Mouse (Mus musculus) small intestine, adult 2 months (tissue): ENCODE results near the gene Tigit. TPM values are rescaled to one million over a fixed set of nuclear protein-coding genes. Genes with fewer than 3 reads are reported as not detected.

Experiments
- H3K27ac ChIP-seq: fragments of 200-500 bp; 2 replicates; pipeline ENCODE4 v1.5.1; 2012; ENCODE audit warnings: low read depth, low read length, control low read depth, inconsistent platforms; ENCODE audit not compliant: insufficient read depth
- H3K27me3 ChIP-seq: fragments of 200-500 bp; 2 replicates; pipeline ENCODE4 v1.6.1; 2012; ENCODE audit warnings: mild to moderate bottlenecking, moderate library complexity, low read length, inconsistent platforms; ENCODE audit not compliant: control insufficient read depth, insufficient read depth
- H3K36me3 ChIP-seq: fragments of 200-500 bp; 2 replicates; pipeline ENCODE4 v1.6.1; 2012; ENCODE audit warnings: mild to moderate bottlenecking, low read length, control low read depth, inconsistent platforms; ENCODE audit not compliant: control insufficient read depth, insufficient read depth
- H3K4me1 ChIP-seq: fragments of 200-500 bp; 2 replicates; pipeline ENCODE4 v1.6.1; 2012; ENCODE audit warnings: low read length, inconsistent platforms, mixed read lengths; ENCODE audit not compliant: control insufficient read depth, insufficient read depth, insufficient read length
- H3K4me3 ChIP-seq: fragments of 200-500 bp; 2 replicates; pipeline ENCODE4 v1.5.1; 2012; ENCODE audit warnings: low read depth, mild to moderate bottlenecking, control low read depth, inconsistent platforms, low read length, moderate library complexity
- CTCF ChIP-seq: fragments of 200-500 bp; IDR thresholded peaks from 2 replicates; pipeline ENCODE4 v1.5.1; 2012; ENCODE audit warnings: low read depth, mild to moderate bottlenecking, control low read depth, inconsistent platforms, low read length, moderate library complexity, mixed read lengths; ENCODE audit not compliant: insufficient replicate concordance, insufficient read length; ENCODE audit errors: extremely low read depth
- POLR2A ChIP-seq: fragments of 200-500 bp; IDR thresholded peaks from 2 replicates; pipeline ENCODE4 v1.6.1; 2012; ENCODE audit warnings: low read depth, mild to moderate bottlenecking, control low read depth, inconsistent platforms, low read length, moderate library complexity
- WGBS: fragments of 180-500 bp; shearing (Covaris S2); methylation state at CpG from one replicate; pipeline ENCODE4 v1.1.7; 2018; 5-methylcytosine and 5-hydroxymethylcytosine counted together
- polyA plus RNA-seq: library from polyadenylated mRNA; depleted of rRNA; stranded (reverse); fragments of >200 nt; gene quantifications from 2 replicates; pipeline ENCODE4 v1.2.3, GENCODE M21; 2012; rRNA removed

Tigit gene
- polyA plus RNA-seq, 1 experiment: 8.6 TPM

DNA sequence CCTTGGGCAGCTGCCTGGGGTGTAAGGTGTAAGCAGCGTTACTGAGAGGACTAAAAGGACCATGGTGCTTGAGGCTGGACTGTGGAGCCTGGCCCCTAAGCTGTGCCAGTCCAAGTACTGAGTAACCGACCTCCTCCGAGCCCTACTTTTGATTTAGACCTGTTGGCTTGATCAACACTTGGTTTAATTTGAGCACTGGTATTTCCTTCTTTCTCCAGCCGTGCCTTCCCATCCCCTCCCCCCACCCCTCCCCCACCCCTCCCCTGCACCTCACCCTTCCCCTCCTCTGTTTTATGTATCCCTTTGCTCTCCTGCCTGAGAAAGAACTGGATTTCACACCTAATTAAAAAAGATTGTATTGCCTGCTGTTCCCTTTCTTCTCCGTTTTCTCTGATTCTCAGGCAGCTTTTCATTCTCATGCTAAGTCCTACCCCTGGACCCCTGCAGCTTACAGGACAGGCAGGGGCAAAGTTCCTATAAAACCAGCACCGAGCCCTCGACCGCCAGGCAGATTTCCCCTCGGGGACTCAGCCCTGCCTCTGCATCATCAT, 60.3 kb downstream of the Tigit start:
- Histone ChIP-seq H3K36me3 (no peaks in the 10 kb centered on the region), H3K27ac (no peak overlapping the region), H3K4me1 (no peaks in the 10 kb centered on the region), H3K4me3 (no peak overlapping the region), H3K27me3 (no peaks in the 10 kb centered on the region)
- WGBS: 65% methylated on average over 9 of the region's 9 CpGs
- TF ChIP-seq POLR2A (no peak), CTCF (no peak)

DNA sequence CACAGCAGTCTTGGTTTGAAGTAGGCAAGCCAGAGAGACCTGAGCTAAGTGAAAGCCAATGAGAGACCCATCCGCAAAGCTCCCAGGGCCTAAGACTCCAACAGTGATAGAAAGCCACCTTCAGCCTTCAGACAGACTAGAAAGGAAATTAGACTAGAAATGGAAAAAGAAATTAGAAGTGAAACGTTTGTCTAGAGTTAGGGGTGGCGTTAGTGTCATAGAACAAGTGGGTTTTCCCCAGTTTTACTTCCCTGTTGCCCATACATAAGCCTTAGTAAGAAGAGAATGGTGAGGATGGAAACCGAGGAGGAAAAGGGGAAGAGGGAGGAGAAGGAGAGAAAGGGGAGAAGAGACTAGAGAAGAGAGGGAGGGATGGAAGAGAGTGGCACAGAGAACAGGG, 61.4 kb downstream of the Tigit start:
- no peaks in the 10 kb centered on the region for H3K4me1 ChIP-seq
- no peak overlapping the region for H3K4me3 ChIP-seq
- H3K27ac ChIP-seq: no peak overlapping the region
- H3K36me3 ChIP-seq: no peaks in the 10 kb centered on the region
- H3K27me3 ChIP-seq: no peaks in the 10 kb centered on the region
- 64% methylated on average over 4 of the region's 4 CpGs for WGBS
- TF ChIP-seq CTCF: no peak
- no peak for TF ChIP-seq POLR2A

DNA sequence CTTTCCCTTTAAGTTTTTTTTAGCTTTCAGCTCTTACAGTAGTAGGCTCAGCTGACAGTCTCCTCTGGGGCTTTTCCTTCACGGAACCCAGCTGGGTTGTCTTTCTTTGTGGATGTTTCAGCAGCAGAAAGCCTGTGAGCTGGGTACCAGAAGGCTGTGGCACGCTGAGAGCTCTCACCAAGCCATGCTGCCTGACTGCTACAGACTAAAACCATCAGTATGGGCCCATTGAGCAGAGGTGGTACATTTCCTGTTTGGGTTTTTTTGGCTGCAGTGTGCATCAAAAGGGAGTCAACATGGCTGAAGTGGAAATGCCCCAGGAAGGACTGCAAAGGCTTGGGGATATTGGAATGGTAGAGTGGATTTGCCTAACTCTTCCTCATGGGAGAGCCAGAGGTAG, 64.2 kb downstream of the Tigit start:
- H3K4me1 ChIP-seq: no peaks in the 10 kb centered on the region
- 90% methylated on average over 2 of the region's 2 CpGs for WGBS
- TF ChIP-seq CTCF (no peak), POLR2A (no peak)
- no peaks in the 10 kb centered on the region for H3K27me3 ChIP-seq
- no peak overlapping the region for H3K27ac ChIP-seq
- H3K4me3 ChIP-seq: no peak overlapping the region
- H3K36me3 ChIP-seq: no peaks in the 10 kb centered on the region

Other genes with a start within 250 kb of the Tigit start
- 0.20 and 0.25 TPM in 2 replicates for gene Drd3, start 89.9 kb upstream of the Tigit start, polyA plus RNA-seq
- 0.43 and 0.76 TPM in 2 replicates for gene Ccdc191, start 225.7 kb upstream of the Tigit start, polyA plus RNA-seq